Mouse (Mus musculus): Measurements from ENCODE around the gene Kcnj2. TPM values are rescaled to one million over a fixed set of nuclear protein-coding genes. Genes with fewer than 3 reads are reported as not detected.

Gene Kcnj2
- polyA plus RNA-seq, 1 experiment from 2014 or later = 0.51 TPM

GRCm38 (mm10) chr11:111078107-111078506 lies 12.1 kb downstream of the Kcnj2 start:
- H3K4me2 ChIP-seq = no peak overlapping the region
- H3K27ac ChIP-seq (ENCODE audit: low read depth, low read length) = no peak overlapping the region
- H3K9ac ChIP-seq (ENCODE audit: low read length) = no peak overlapping the region
- H3K4me3 ChIP-seq (ENCODE audit: low read depth, low read length) = no peak overlapping the region
- no peaks in the 10 kb centered on the region for H3K4me1 ChIP-seq (ENCODE audit: control insufficient read depth, insufficient read depth, low read length)
- H3K9me3 ChIP-seq (ENCODE audit: control insufficient read depth, low read length) = no peaks in the 10 kb centered on the region
- 87% methylated on average over 11 of the region's 11 CpGs for WGBS
- DNase-seq (ENCODE audit: low spot score, missing footprints) (peak; percentile 28), ATAC-seq (ENCODE audit: low FRiP score) (no peak)
- no peaks in the 10 kb centered on the region for H3K27me3 ChIP-seq (ENCODE audit: control insufficient read depth, insufficient read depth, low read length)
- no peaks in the 10 kb centered on the region for H3K36me3 ChIP-seq (ENCODE audit: control insufficient read depth, insufficient read depth, low read length)

DNA sequence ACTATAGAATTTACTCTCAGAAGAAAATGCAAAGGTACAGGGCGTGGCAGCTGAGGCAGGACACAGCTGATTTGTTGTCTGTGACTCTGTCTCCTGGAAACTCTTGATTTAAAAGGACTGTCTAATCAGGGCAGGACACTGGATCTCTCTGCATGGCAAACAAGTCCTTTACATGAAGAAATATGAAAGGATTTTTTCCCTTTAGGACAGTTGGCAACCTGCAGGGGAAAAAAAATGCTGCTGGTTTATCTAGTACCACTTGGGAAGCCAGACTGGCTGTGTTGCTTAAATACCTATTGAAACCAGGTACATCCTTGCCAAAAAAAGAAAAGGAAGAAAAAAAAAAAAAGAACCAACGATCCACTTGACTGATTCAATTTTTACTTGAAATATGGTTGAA lies 17.0 kb downstream of the Kcnj2 start:
- H3K9ac ChIP-seq (ENCODE audit: low read length) = no peak overlapping the region
- H3K27ac ChIP-seq (ENCODE audit: low read depth, low read length) = no peak overlapping the region
- no peaks in the 10 kb centered on the region for H3K27me3 ChIP-seq (ENCODE audit: control insufficient read depth, insufficient read depth, low read length)
- H3K4me3 ChIP-seq (ENCODE audit: low read depth, low read length) = no peak overlapping the region
- 88% methylated on average over 2 of the region's 2 CpGs for WGBS
- H3K4me2 ChIP-seq = no peak overlapping the region
- ATAC-seq (ENCODE audit: low FRiP score) (no peak), DNase-seq (ENCODE audit: low spot score, missing footprints) (no peak)
- H3K4me1 ChIP-seq (ENCODE audit: control insufficient read depth, insufficient read depth, low read length) = no peaks in the 10 kb centered on the region
- no peaks in the 10 kb centered on the region for H3K9me3 ChIP-seq (ENCODE audit: control insufficient read depth, low read length)
- no peaks in the 10 kb centered on the region for H3K36me3 ChIP-seq (ENCODE audit: control insufficient read depth, insufficient read depth, low read length)

DNA sequence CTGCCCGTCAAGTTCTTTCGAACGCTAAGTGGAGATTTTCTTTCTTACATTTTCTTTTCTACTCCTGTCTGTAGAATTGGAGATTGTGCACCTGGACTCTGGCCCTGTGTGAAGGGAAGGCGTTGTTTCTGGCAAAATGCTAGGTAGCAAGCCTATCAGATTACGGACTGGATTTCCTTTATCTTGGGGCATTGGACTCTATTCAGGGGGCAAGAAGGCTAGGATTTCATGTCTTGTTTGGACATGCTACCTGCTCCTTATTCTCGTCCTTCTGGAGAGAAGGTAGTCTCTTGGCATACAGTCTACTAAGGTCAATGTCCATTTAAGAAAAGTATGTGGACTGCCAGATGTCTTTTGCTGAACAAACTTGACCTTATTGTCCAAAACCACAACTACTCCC lies 21.0 kb downstream of the Kcnj2 start:
- Histone ChIP-seq H3K4me2 (no peak overlapping the region), H3K4me1 (ENCODE audit: control insufficient read depth, insufficient read depth, low read length) (no peaks in the 10 kb centered on the region), H3K36me3 (ENCODE audit: control insufficient read depth, insufficient read depth, low read length) (no peaks in the 10 kb centered on the region), H3K4me3 (ENCODE audit: low read depth, low read length) (no peak overlapping the region), H3K27ac (ENCODE audit: low read depth, low read length) (no peak overlapping the region), H3K27me3 (ENCODE audit: control insufficient read depth, insufficient read depth, low read length) (no peaks in the 10 kb centered on the region), H3K9ac (ENCODE audit: low read length) (no peak overlapping the region), H3K9me3 (ENCODE audit: control insufficient read depth, low read length) (no peaks in the 10 kb centered on the region)
- DNase-seq (ENCODE audit: low spot score, missing footprints) (no peak), ATAC-seq (ENCODE audit: low FRiP score) (no peak)
- WGBS = 84% methylated on average over 6 of the region's 6 CpGs

- Histone ChIP-seq H3K4me1 (ENCODE audit: control insufficient read depth, insufficient read depth, low read length) (no peaks in the 10 kb centered on the region), H3K4me2 (no peak overlapping the region), H3K36me3 (ENCODE audit: control insufficient read depth, insufficient read depth, low read length) (no peaks in the 10 kb centered on the region), H3K27me3 (ENCODE audit: control insufficient read depth, insufficient read depth, low read length) (no peaks in the 10 kb centered on the region), H3K27ac (ENCODE audit: low read depth, low read length) (no peak overlapping the region), H3K4me3 (ENCODE audit: low read depth, low read length) (no peak overlapping the region), H3K9me3 (ENCODE audit: control insufficient read depth, low read length) (no peaks in the 10 kb centered on the region), H3K9ac (ENCODE audit: low read length) (no peak overlapping the region)
- no peak for DNase-seq (ENCODE audit: low spot score, missing footprints)
- no peak for ATAC-seq (ENCODE audit: low FRiP score)
Observed at GRCm38 (mm10) chr11:111088226-111088625, 22.3 kb downstream of the Kcnj2 start.

DNA sequence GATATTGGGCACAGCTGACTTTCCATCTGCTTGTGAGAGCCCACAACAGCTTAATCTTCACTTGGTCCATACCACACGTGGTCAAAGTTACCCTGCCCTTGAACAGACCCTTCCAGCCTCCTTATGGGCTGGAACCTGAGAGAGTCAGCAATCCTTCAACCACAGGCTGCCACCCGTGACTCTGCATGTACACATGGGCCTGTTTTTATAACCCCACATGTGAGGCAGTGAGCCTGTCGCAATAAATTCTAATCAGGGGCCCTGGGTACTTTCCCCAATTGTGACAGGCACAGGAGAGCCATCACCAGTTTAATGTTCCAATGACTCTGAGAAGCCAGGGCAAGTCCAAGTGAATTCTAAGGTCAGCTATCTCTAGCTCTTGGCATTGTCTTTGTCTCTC lies 22.8 kb downstream of the Kcnj2 start:
- H3K27ac ChIP-seq (ENCODE audit: low read depth, low read length) = no peak overlapping the region
- no peak overlapping the region for H3K9ac ChIP-seq (ENCODE audit: low read length)
- no peak overlapping the region for H3K4me2 ChIP-seq
- no peak for DNase-seq (ENCODE audit: low spot score, missing footprints)
- H3K36me3 ChIP-seq (ENCODE audit: control insufficient read depth, insufficient read depth, low read length) = no peaks in the 10 kb centered on the region
- no peak overlapping the region for H3K4me3 ChIP-seq (ENCODE audit: low read depth, low read length)
- 70% methylated on average over 3 of the region's 3 CpGs for WGBS
- H3K27me3 ChIP-seq (ENCODE audit: control insufficient read depth, insufficient read depth, low read length) = no peaks in the 10 kb centered on the region
- H3K4me1 ChIP-seq (ENCODE audit: control insufficient read depth, insufficient read depth, low read length) = no peaks in the 10 kb centered on the region
- no peaks in the 10 kb centered on the region for H3K9me3 ChIP-seq (ENCODE audit: control insufficient read depth, low read length)
- no peak for ATAC-seq (ENCODE audit: low FRiP score)

GRCm38 (mm10) chr11:111091117-111091516 lies 25.2 kb downstream of the Kcnj2 start:
- ATAC-seq (ENCODE audit: low FRiP score) (no peak), DNase-seq (ENCODE audit: low spot score, missing footprints) (no peak)
- Histone ChIP-seq H3K36me3 (ENCODE audit: control insufficient read depth, insufficient read depth, low read length) (no peaks in the 10 kb centered on the region), H3K4me1 (ENCODE audit: control insufficient read depth, insufficient read depth, low read length) (no peaks in the 10 kb centered on the region), H3K27ac (ENCODE audit: low read depth, low read length) (no peak overlapping the region), H3K4me3 (ENCODE audit: low read depth, low read length) (no peak overlapping the region), H3K27me3 (ENCODE audit: control insufficient read depth, insufficient read depth, low read length) (no peaks in the 10 kb centered on the region), H3K9me3 (ENCODE audit: control insufficient read depth, low read length) (no peaks in the 10 kb centered on the region), H3K9ac (ENCODE audit: low read length) (no peak overlapping the region), H3K4me2 (no peak overlapping the region)
- 88% methylated on average over 6 of the region's 6 CpGs for WGBS

- DNase-seq (ENCODE audit: low spot score, missing footprints) (no peak), ATAC-seq (ENCODE audit: low FRiP score) (no peak)
- Histone ChIP-seq H3K36me3 (ENCODE audit: control insufficient read depth, insufficient read depth, low read length) (no peaks in the 10 kb centered on the region), H3K4me3 (ENCODE audit: low read depth, low read length) (no peak overlapping the region), H3K9me3 (ENCODE audit: control insufficient read depth, low read length) (no peaks in the 10 kb centered on the region), H3K4me2 (no peak overlapping the region), H3K4me1 (ENCODE audit: control insufficient read depth, insufficient read depth, low read length) (no peaks in the 10 kb centered on the region), H3K27ac (ENCODE audit: low read depth, low read length) (no peak overlapping the region), H3K9ac (ENCODE audit: low read length) (no peak overlapping the region), H3K27me3 (ENCODE audit: control insufficient read depth, insufficient read depth, low read length) (no peaks in the 10 kb centered on the region)
- 84% methylated on average over 2 of the region's 2 CpGs for WGBS
Observed at GRCm38 (mm10) chr11:111092967-111093366, 27.0 kb downstream of the Kcnj2 start.

DNA sequence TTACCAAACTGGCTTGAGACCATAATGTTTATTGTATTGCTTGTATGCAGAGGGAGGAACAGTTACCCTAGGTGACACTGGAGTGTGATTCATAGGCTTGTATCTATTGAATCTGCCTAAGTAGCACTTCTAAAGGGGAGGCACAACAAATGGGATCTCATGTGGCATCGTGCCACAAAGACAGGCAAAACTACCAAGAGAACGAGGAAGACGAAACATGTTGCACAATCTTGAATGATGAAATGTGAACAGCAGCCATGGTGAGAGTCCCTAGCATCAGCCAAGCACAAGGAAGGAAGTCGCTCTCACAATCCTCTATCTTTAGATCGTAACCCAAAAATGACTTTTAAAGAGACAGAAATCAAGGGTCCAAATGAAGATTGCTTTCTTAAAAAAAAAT lies 30.6 kb downstream of the Kcnj2 start:
- Histone ChIP-seq H3K9me3 (ENCODE audit: control insufficient read depth, low read length) (no peaks in the 10 kb centered on the region), H3K36me3 (ENCODE audit: control insufficient read depth, insufficient read depth, low read length) (no peaks in the 10 kb centered on the region), H3K27ac (ENCODE audit: low read depth, low read length) (no peak overlapping the region), H3K4me2 (no peak overlapping the region), H3K4me3 (ENCODE audit: low read depth, low read length) (no peak overlapping the region), H3K4me1 (ENCODE audit: control insufficient read depth, insufficient read depth, low read length) (no peaks in the 10 kb centered on the region), H3K9ac (ENCODE audit: low read length) (no peak overlapping the region), H3K27me3 (ENCODE audit: control insufficient read depth, insufficient read depth, low read length) (no peaks in the 10 kb centered on the region)
- ATAC-seq (ENCODE audit: low FRiP score) (no peak), DNase-seq (ENCODE audit: low spot score, missing footprints) (no peak)
- 93% methylated on average over 5 of the region's 5 CpGs for WGBS

GRCm38 (mm10) chr11:111100131-111100530 lies 34.2 kb downstream of the Kcnj2 start:
- no peak overlapping the region for H3K4me2 ChIP-seq
- no peak overlapping the region for H3K9ac ChIP-seq (ENCODE audit: low read length)
- ATAC-seq (ENCODE audit: low FRiP score) (no peak), DNase-seq (ENCODE audit: low spot score, missing footprints) (no peak)
- no peaks in the 10 kb centered on the region for H3K36me3 ChIP-seq (ENCODE audit: control insufficient read depth, insufficient read depth, low read length)
- no peaks in the 10 kb centered on the region for H3K27me3 ChIP-seq (ENCODE audit: control insufficient read depth, insufficient read depth, low read length)
- H3K27ac ChIP-seq (ENCODE audit: low read depth, low read length) = no peak overlapping the region
- no peak overlapping the region for H3K4me3 ChIP-seq (ENCODE audit: low read depth, low read length)
- no peaks in the 10 kb centered on the region for H3K4me1 ChIP-seq (ENCODE audit: control insufficient read depth, insufficient read depth, low read length)
- no peaks in the 10 kb centered on the region for H3K9me3 ChIP-seq (ENCODE audit: control insufficient read depth, low read length)
- 91% methylated on average over 2 of the region's 2 CpGs for WGBS

DNA sequence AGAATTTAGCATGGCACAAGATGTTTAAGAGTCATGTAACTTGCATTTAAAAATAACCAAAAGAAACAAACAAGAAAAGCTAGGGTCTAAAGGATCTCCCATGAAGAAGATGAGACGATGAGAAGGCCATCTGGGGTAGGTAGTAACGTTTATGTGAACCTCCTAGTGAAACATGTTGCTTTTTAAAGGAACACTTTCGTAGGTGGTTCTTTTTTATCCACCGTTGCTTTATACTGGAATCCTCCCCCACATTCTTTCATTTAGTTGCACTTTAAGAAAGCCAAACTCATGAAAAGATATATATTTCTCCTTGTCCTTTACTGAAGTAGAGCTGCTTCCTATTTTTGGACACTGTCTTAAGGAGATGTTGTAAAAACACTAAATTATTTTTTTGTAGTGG lies 34.7 kb downstream of the Kcnj2 start:
- Histone ChIP-seq H3K4me1 (ENCODE audit: control insufficient read depth, insufficient read depth, low read length) (no peaks in the 10 kb centered on the region), H3K9me3 (ENCODE audit: control insufficient read depth, low read length) (no peaks in the 10 kb centered on the region), H3K4me3 (ENCODE audit: low read depth, low read length) (no peak overlapping the region), H3K4me2 (no peak overlapping the region), H3K27ac (ENCODE audit: low read depth, low read length) (no peak overlapping the region), H3K27me3 (ENCODE audit: control insufficient read depth, insufficient read depth, low read length) (no peaks in the 10 kb centered on the region), H3K9ac (ENCODE audit: low read length) (no peak overlapping the region), H3K36me3 (ENCODE audit: control insufficient read depth, insufficient read depth, low read length) (no peaks in the 10 kb centered on the region)
- DNase-seq (ENCODE audit: low spot score, missing footprints) (no peak), ATAC-seq (ENCODE audit: low FRiP score) (no peak)
- 83% methylated on average over 4 of the region's 4 CpGs for WGBS
